In the genomic region with DNA sequence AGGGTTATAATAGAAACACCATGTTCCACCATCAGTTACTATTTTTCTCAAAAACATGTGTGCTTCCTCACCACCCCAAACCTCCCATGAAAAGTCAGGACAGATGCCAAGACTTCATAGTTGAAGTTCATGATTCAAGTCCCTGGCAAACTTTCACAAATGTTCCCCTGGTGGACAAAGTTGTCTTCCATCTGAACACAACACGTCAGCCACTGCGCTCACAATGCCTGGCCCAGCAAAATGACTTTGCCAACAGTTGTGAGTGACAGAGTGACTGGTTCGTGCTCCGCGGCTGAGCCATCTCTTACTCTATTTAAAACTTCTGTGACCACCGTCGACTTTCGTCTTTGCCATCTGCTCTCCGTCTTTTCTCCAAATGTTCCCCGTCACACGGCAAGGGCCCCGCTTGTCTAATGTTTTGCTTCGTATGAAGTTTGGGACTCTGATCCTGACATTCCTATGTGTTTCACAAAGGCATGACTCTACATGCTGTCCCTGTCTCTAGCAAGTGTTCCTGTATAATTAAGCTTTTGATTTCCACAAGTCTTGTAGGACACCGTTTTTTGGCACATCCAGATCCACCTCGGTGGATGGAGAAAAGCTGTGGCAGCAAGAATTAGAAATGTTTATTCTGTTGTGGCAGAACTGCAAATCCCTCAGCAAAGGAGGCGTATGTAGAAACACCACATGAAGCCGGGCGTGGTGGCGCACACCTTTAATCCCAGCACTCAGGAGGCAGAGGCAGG, we compare ENCODE assay signal across 10 mouse cellular contexts.
A peak's percentile ranks its signal among the peaks of the same experiment; 100 is the strongest.
DNase-seq lines count a peak whose midpoint lies in the region; ATAC-seq and TF ChIP-seq lines count a peak whose summit lies in the region.
"Had no signal": no experiment of that assay in that cellular context is flagged by ENCODE, and none has a peak within 500 bp of the region (broad histone marks: within the 10 kb centered on the region; RNA-seq: fewer than 3 reads in every experiment).

No protein-coding gene starts in this region.

- no peak overlapping the region for H3K9ac ChIP-seq in midbrain, postnatal 0 days (replicated peaks; ENCODE audit: low read length, poor library complexity, severe bottlenecking)
- no peak overlapping the region for H3K9ac ChIP-seq in midbrain, embryonic 15.5 days
- no peak overlapping the region for H3K9ac ChIP-seq in limb, embryonic 15.5 days
- H3K9ac ChIP-seq: limb, embryonic 12.5 days had no signal

- H3K27ac ChIP-seq in gastrocnemius, adult 2 months: peak overlapping the region; percentile 48; the same call in 1 of the 2 replicates
- no peak overlapping the region for H3K27ac ChIP-seq in midbrain, postnatal 0 days (ENCODE audit: low read depth, low read length)
- H3K27ac ChIP-seq in midbrain, embryonic 15.5 days: no peak overlapping the region
- H3K27ac ChIP-seq in limb, embryonic 15.5 days: peak overlapping the region; percentile 68
- H3K27ac ChIP-seq: limb, embryonic 12.5 days had no signal

- H3K4me3 ChIP-seq in gastrocnemius, adult 2 months: peak overlapping the region; percentile 13; the same call in 1 of the 2 replicates
- no peak overlapping the region for H3K4me3 ChIP-seq in midbrain, postnatal 0 days (ENCODE audit: low read depth, low read length)
- H3K4me3 ChIP-seq in midbrain, embryonic 15.5 days: no peak overlapping the region
- H3K4me3 ChIP-seq in limb, embryonic 15.5 days: no peak overlapping the region
- H3K4me3 ChIP-seq: limb, embryonic 12.5 days had no signal

- H3K27me3 ChIP-seq in midbrain, postnatal 0 days (ENCODE audit: insufficient read depth, low read length): no peaks in the 10 kb centered on the region
- H3K27me3 ChIP-seq in midbrain, embryonic 15.5 days (replicated peaks): no peaks in the 10 kb centered on the region
- no peaks in the 10 kb centered on the region for H3K27me3 ChIP-seq in limb, embryonic 15.5 days
- H3K27me3 ChIP-seq: limb, embryonic 12.5 days had no signal

- H3K4me1 ChIP-seq in midbrain, postnatal 0 days (ENCODE audit: insufficient read depth, low read length): no peaks in the 10 kb centered on the region
- H3K4me1 ChIP-seq in midbrain, embryonic 15.5 days: no peaks in the 10 kb centered on the region
- H3K4me1 ChIP-seq in limb, embryonic 15.5 days: peaks cover 16% of the 10 kb centered on the region

- H3K36me3 ChIP-seq in midbrain, postnatal 0 days (ENCODE audit: insufficient read depth, low read length): no peaks in the 10 kb centered on the region
- H3K36me3 ChIP-seq in midbrain, embryonic 15.5 days (replicated peaks): no peaks in the 10 kb centered on the region
- no peaks in the 10 kb centered on the region for H3K36me3 ChIP-seq in limb, embryonic 15.5 days
- H3K36me3 ChIP-seq: limb, embryonic 12.5 days had no signal

- H3K4me2 ChIP-seq in midbrain, postnatal 0 days (ENCODE audit: low read depth, low read length, poor library complexity, severe bottlenecking): no peak overlapping the region
- no peak overlapping the region for H3K4me2 ChIP-seq in midbrain, embryonic 15.5 days
- H3K4me2 ChIP-seq in limb, embryonic 15.5 days: no peak overlapping the region
- H3K4me2 ChIP-seq: limb, embryonic 12.5 days had no signal

- intact Hi-C loops in gastrocnemius, adult 2 months (cut with DNase I): no loop called here

- TF ChIP-seq CTCF in gastrocnemius, adult 2 months (IDR thresholded peaks at IDR 0.05): peak; percentile 30
- TF ChIP-seq CTCF in midbrain, postnatal 0 days (IDR thresholded peaks at IDR 0.05): 0 out of 2 replicates have a peak, but pooled peaks have one; percentile 13

- DNase-seq in gastrocnemius, adult 2 months: peak; percentile 44
- DNase-seq in gastrocnemius, postnatal 10 days: no peak
- DNase-seq in midbrain, postnatal 0 days (ENCODE audit: low spot score): no peak
- no peak for DNase-seq in cerebellum, postnatal 4 days (ENCODE audit: low spot score in 2 of 2)
- DNase-seq in cerebellum, postnatal 36 days: no peak

- no peaks in the 10 kb centered on the region for H3K9me3 ChIP-seq in midbrain, postnatal 0 days (ENCODE audit: low read length)
- H3K9me3 ChIP-seq in midbrain, embryonic 15.5 days: no peaks in the 10 kb centered on the region
- no peaks in the 10 kb centered on the region for H3K9me3 ChIP-seq in limb, embryonic 15.5 days
- H3K9me3 ChIP-seq: limb, embryonic 12.5 days had no signal

- no peak for ATAC-seq in midbrain, postnatal 0 days (ENCODE audit: low FRiP score)
- ATAC-seq in midbrain, embryonic 15.5 days (replicated peaks): no peak
- ATAC-seq in limb, embryonic 15.5 days (ENCODE audit: insufficient number of reproducible peaks, low FRiP score, low TSS enrichment, low read depth): no peak
- ATAC-seq in megakaryocyte, adult 5-6 weeks (ENCODE audit: poor library complexity, severe bottlenecking): no peak
- ATAC-seq: midbrain, embryonic 16.5 days had no signal

- 93% methylated on average over 19 of the region's 19 CpGs for WGBS in midbrain, postnatal 0 days
- 94% methylated on average over 19 of the region's 19 CpGs for WGBS in midbrain, embryonic 15.5 days
- WGBS in limb, embryonic 15.5 days: 61% methylated on average over 19 of the region's 19 CpGs

Comparison
In these comparisons a context has a peak if more than half of its experiments do, and no peak if none do; other contexts are left out.
1. H3K27ac ChIP-seq: peak in gastrocnemius, adult 2 months (single experiment) and limb, embryonic 15.5 days (single experiment); none in midbrain, postnatal 0 days (single experiment) and midbrain, embryonic 15.5 days (single experiment).